Mouse (Mus musculus): ENCODE data around the gene Exog. TPM values are rescaled to one million over a fixed set of nuclear protein-coding genes. Genes with fewer than 3 reads are reported as not detected.

Exog gene
- polyA plus RNA-seq, 1 experiment: 5.7 TPM

- no peak for DNase-seq (ENCODE audit: low spot score)
Observed at GRCm38 (mm10) chr9:119504981-119505658, 60.4 kb downstream of the Exog start.

DNA sequence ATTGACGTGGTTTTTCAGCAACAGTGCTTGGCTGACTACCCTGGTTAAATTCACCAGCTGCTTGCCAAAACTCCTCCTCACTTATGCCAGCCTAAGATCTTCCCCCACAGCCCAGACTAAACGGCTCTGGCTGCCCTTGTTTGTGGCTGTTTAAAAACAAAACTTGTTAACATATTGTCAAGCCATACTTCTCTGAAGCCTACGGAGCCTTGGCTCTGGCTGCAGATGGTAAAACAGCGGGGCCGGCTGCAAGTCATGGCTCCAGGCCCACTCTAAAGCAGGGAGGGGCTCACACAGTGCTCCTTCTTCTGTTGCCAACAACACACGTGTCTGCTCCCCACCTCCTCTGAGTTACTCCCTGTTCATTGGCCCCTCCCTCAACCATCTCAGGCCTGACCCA is 66.2 kb downstream of the Exog start:
- DNase-seq (ENCODE audit: low spot score): no peak

DNA sequence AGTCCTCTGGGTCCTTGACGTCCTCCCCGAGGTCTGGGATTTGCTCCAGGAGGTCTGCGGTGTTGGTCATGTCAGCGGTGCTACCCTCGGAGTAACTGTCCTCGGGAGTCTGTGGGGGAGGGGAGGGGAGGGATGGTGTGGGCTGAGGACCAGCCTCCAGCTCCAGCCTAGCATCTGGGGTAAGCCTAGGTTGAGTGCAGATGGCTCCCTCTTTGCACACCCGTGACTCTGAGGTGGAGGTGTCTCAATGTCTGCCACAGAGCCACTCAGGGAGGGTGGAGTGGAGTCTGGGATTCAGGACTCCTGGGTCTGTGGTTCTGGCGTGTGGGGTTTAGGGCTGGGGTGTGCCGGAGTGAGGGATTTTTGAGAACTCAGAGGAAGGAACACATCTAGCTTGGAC is 68.2 kb downstream of the Exog start:
- DNase-seq (ENCODE audit: low spot score): no peak

DNA sequence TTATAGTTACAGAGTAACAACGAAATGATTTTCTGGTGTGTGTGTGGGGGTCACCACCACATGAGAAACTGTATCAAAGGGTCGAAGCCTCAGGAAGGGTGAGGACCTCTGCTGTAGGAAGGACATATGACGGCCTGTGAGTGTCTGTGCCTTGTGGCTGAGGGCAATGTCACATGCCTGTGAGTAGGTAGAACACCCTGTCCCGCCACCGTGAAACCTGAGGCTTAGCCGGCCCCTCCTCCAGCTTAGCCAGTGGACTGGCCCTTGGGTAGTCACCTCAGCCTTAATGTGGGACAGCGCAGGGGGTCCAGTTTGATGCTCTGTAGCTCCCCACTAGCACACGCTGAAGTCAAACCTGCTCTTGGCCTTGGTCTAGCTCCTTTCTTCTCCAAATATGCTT is 69.1 kb downstream of the Exog start:
- no peak for DNase-seq (ENCODE audit: low spot score)

DNA sequence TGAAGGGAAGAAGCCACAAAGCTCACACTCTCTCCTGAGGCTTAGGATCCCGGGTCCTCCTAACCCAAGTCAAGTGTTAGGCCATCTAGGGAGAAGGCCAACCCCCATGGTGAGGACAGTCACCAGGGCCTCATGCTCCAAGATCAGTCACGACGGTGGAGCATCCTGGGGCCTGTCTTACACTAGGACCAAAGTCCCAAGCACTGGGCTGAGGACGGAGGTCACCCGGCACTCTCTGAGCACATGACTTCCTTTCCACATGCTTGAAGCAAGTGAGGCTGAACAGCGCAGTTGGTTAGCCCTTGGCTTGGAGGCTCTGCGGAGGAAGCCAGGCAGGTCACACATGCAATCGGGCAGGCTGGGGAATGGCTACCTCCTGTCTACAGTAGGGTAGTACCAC is 70.2 kb downstream of the Exog start:
- no peak for DNase-seq (ENCODE audit: low spot score)

Other genes with a start within 250 kb of the Exog start
- gene Slc22a13, start 235.8 kb upstream of the Exog start, polyA plus RNA-seq (2012; rRNA removed): 0.04 and 0.07 TPM in 2 replicates
- 37.3 and 38.1 TPM in 2 replicates for gene Oxsr1, start 122.5 kb upstream of the Exog start, polyA plus RNA-seq (2012; rRNA removed)
- gene Acaa1a, start 105.3 kb upstream of the Exog start, polyA plus RNA-seq (2012; rRNA removed): 144 and 173 TPM in 2 replicates
- 19.4 and 22.4 TPM in 2 replicates for gene Myd88, start 103.5 kb upstream of the Exog start, polyA plus RNA-seq (2012; rRNA removed)
- 1.4 and 1.6 TPM in 2 replicates for gene Xylb, start 87.6 kb upstream of the Exog start, polyA plus RNA-seq (2012; rRNA removed)
- 0.16 and 0.40 TPM in 2 replicates for gene Slc22a14, start 79.4 kb upstream of the Exog start, polyA plus RNA-seq (2012; rRNA removed)
- 2.3 and 3.7 TPM in 2 replicates for gene Acvr2b, start 42.8 kb upstream of the Exog start, polyA plus RNA-seq (2012; rRNA removed)
- gene Scn5a, start 134.1 kb downstream of the Exog start, polyA plus RNA-seq (2012; rRNA removed): 0.23 and 0.38 TPM in 2 replicates